Mouse (Mus musculus) kidney, embryonic 15.5 days (tissue): ENCODE data around the gene Gm28036. TPM values are rescaled to one million over a fixed set of nuclear protein-coding genes. Genes with fewer than 3 reads are reported as not detected.

ENCODE experiments used
- ATAC-seq: fragments of 200-750 bp; cut with Nextera tagmentation; replicated peaks from 2 replicates; pipeline ENCODE4 v1.8.0; 2017; ENCODE audit warnings: moderate TSS enrichment; ENCODE audit not compliant: low FRiP score
- H3K27ac ChIP-seq: fragments of 300-500 bp; sonication (generic); 2 replicates; pipeline ENCODE4 v1.5.1; 2015; ENCODE audit warnings: mild to moderate bottlenecking, inconsistent platforms
- H3K27me3 ChIP-seq: fragments of 300-500 bp; sonication (generic); 2 replicates; pipeline ENCODE4 v1.6.1; 2015; ENCODE audit warnings: inconsistent platforms
- H3K36me3 ChIP-seq: fragments of 300-500 bp; sonication (generic); 2 replicates; pipeline ENCODE4 v1.6.1; 2015; ENCODE audit warnings: inconsistent platforms
- H3K4me1 ChIP-seq: fragments of 300-500 bp; sonication (generic); 2 replicates; pipeline ENCODE4 v1.6.1; 2015; ENCODE audit warnings: inconsistent platforms
- H3K4me2 ChIP-seq: fragments of 300-500 bp; sonication (generic); 2 replicates; pipeline ENCODE4 v1.6.1; 2015; ENCODE audit warnings: moderate library complexity, mild to moderate bottlenecking, inconsistent platforms
- H3K4me3 ChIP-seq: fragments of 300-500 bp; sonication (generic); replicated peaks from 2 replicates; pipeline ENCODE4 v1.5.1; 2015; ENCODE audit warnings: mild to moderate bottlenecking, inconsistent platforms
- H3K9ac ChIP-seq: fragments of 300-500 bp; sonication (generic); 2 replicates; pipeline ENCODE4 v1.6.1; 2015; ENCODE audit warnings: mild to moderate bottlenecking, inconsistent platforms
- H3K9me3 ChIP-seq: fragments of 300-500 bp; sonication (generic); replicated peaks from 2 replicates; pipeline ENCODE4 v1.6.1; 2016; ENCODE audit warnings: inconsistent platforms
- WGBS: fragments of 180-500 bp; shearing (Covaris S2); methylation state at CpG from one replicate; pipeline ENCODE4 v1.1.7; 2015; ENCODE audit warnings: mixed read lengths; 5-methylcytosine and 5-hydroxymethylcytosine counted together
- polyA plus RNA-seq: library from polyadenylated mRNA; unstranded; fragments of >200 nt; fragmentation: Nextera tagmentation; extraction: Ambion mirVana; gene quantifications from 2 replicates; pipeline ENCODE4 v1.2.1, GENCODE M21; 2015

Gm28036 gene
- polyA plus RNA-seq, result 18.1 and 19.4 TPM in 2 replicates

GRCm38 (mm10) chr2:156126992-156127391 is at the start of gene Gm28036:
Gene Gm28036, minus strand, starts transcription at chr2:156127092.
- Histone ChIP-seq H3K4me2 (no peak within 1 kb of the TSS), H3K9ac (no peak within 1 kb of the TSS), H3K4me1 (no peaks in the 10 kb centered on the region), H3K27me3 (no peaks in the 10 kb centered on the region), H3K36me3 (peaks cover 54% of the 10 kb centered on the region), H3K9me3 (no peaks in the 10 kb centered on the region), H3K4me3 (no peak within 1 kb of the TSS), H3K27ac (no peak within 1 kb of the TSS)
- no peak for ATAC-seq
- WGBS, result 93% methylated on average over 5 of the region's 5 CpGs

- no peak overlapping the region for H3K9ac ChIP-seq
Observed at GRCm38 (mm10) chr2:156166557-156166956, 39.7 kb upstream of the Gm28036 start.

GRCm38 (mm10) chr2:156165478-156165877 is 38.6 kb upstream of the Gm28036 start:
- H3K9ac ChIP-seq, result no peak overlapping the region
- H3K4me2 ChIP-seq, result no peak overlapping the region
- H3K9me3 ChIP-seq, result no peaks in the 10 kb centered on the region
- 98% methylated on average over 1 of the region's 1 CpGs for WGBS
- no peak overlapping the region for H3K27ac ChIP-seq
- ATAC-seq, result no peak
- peaks cover 88% of the 10 kb centered on the region for H3K36me3 ChIP-seq
- H3K4me3 ChIP-seq, result no peak overlapping the region
- no peaks in the 10 kb centered on the region for H3K4me1 ChIP-seq
- no peaks in the 10 kb centered on the region for H3K27me3 ChIP-seq

More at GRCm38 (mm10) chr2:156166557-156166956, 39.7 kb upstream of the Gm28036 start:
- H3K4me1 ChIP-seq, result no peaks in the 10 kb centered on the region
- no peak overlapping the region for H3K27ac ChIP-seq
- H3K4me3 ChIP-seq, result no peak overlapping the region
- H3K9me3 ChIP-seq, result no peaks in the 10 kb centered on the region
- peaks cover 92% of the 10 kb centered on the region for H3K36me3 ChIP-seq
- no peak for ATAC-seq
- no peak overlapping the region for H3K4me2 ChIP-seq
- WGBS, result 95% methylated on average over 5 of the region's 5 CpGs
- H3K27me3 ChIP-seq, result no peaks in the 10 kb centered on the region

GRCm38 (mm10) chr2:156151538-156151937 is 24.6 kb upstream of the Gm28036 start:
- no peak for ATAC-seq
- no peak overlapping the region for H3K4me3 ChIP-seq
- H3K27ac ChIP-seq, result no peak overlapping the region
- no peak overlapping the region for H3K4me2 ChIP-seq
- no peaks in the 10 kb centered on the region for H3K27me3 ChIP-seq
- no peak overlapping the region for H3K9ac ChIP-seq
- no peaks in the 10 kb centered on the region for H3K4me1 ChIP-seq
- H3K9me3 ChIP-seq, result no peaks in the 10 kb centered on the region
- H3K36me3 ChIP-seq, result peaks cover 84% of the 10 kb centered on the region

- peaks cover 60% of the 10 kb centered on the region for H3K36me3 ChIP-seq
- no peaks in the 10 kb centered on the region for H3K27me3 ChIP-seq
- peaks cover 12% of the 10 kb centered on the region for H3K4me1 ChIP-seq
- no peaks in the 10 kb centered on the region for H3K9me3 ChIP-seq
- H3K27ac ChIP-seq, result no peak overlapping the region
- no peak for ATAC-seq
- H3K4me2 ChIP-seq, result no peak overlapping the region
- 91% methylated on average over 3 of the region's 3 CpGs for WGBS
- no peak overlapping the region for H3K4me3 ChIP-seq
- no peak overlapping the region for H3K9ac ChIP-seq
Observed at GRCm38 (mm10) chr2:156147316-156147915, 20.5 kb upstream of the Gm28036 start.

- no peak overlapping the region for H3K4me2 ChIP-seq
- no peaks in the 10 kb centered on the region for H3K27me3 ChIP-seq
- no peak overlapping the region for H3K4me3 ChIP-seq
- peaks cover 12% of the 10 kb centered on the region for H3K4me1 ChIP-seq
- H3K36me3 ChIP-seq, result peaks cover 55% of the 10 kb centered on the region
- ATAC-seq, result no peak
- no peaks in the 10 kb centered on the region for H3K9me3 ChIP-seq
- H3K27ac ChIP-seq, result no peak overlapping the region
- WGBS, result 75% methylated on average over 5 of the region's 5 CpGs
- H3K9ac ChIP-seq, result no peak overlapping the region
Observed at GRCm38 (mm10) chr2:156146272-156146989, 19.5 kb upstream of the Gm28036 start.

- ATAC-seq, result no peak
- Histone ChIP-seq H3K36me3 (peaks cover 53% of the 10 kb centered on the region), H3K9me3 (no peaks in the 10 kb centered on the region), H3K4me2 (peak overlapping the region; percentile 72), H3K4me3 (peak overlapping the region; percentile 66), H3K4me1 (peaks cover 12% of the 10 kb centered on the region), H3K27ac (no peak overlapping the region), H3K9ac (no peak overlapping the region), H3K27me3 (no peaks in the 10 kb centered on the region)
- 53% methylated on average over 11 of the region's 11 CpGs for WGBS
Observed at GRCm38 (mm10) chr2:156145486-156146130, 18.7 kb upstream of the Gm28036 start.

- whole genome bisulfite sequencing, result under 1% methylated on average over 70 of the region's 70 CpGs
- ATAC-seq, result peak; percentile 97
Observed at GRCm38 (mm10) chr2:156143953-156144724, 17.2 kb upstream of the Gm28036 start, which contains the start of the genes Romo1 and Nfs1. Gene Romo1, plus strand, starts transcription at chr2:156144039. Gene Nfs1, minus strand, starts transcription at chr2:156144186.

GRCm38 (mm10) chr2:156143367-156143766 is 16.5 kb upstream of the Gm28036 start:
- H3K4me1 ChIP-seq, result peaks cover 12% of the 10 kb centered on the region
- no peaks in the 10 kb centered on the region for H3K9me3 ChIP-seq
- peaks cover 51% of the 10 kb centered on the region for H3K36me3 ChIP-seq
- peak overlapping the region; percentile 94 for H3K27ac ChIP-seq
- peak overlapping the region; percentile 66 for H3K4me3 ChIP-seq
- peak overlapping the region; percentile 81 for H3K9ac ChIP-seq
- H3K27me3 ChIP-seq, result no peaks in the 10 kb centered on the region
- H3K4me2 ChIP-seq, result peak overlapping the region; percentile 72
- ATAC-seq, result no peak
- WGBS, result 2% methylated on average over 16 of the region's 16 CpGs

More at GRCm38 (mm10) chr2:156143953-156144724, 17.2 kb upstream of the Gm28036 start, which contains the start of the genes Romo1 and Nfs1:
- peaks cover 54% of the 10 kb centered on the region for H3K36me3 ChIP-seq
- H3K9ac ChIP-seq, result peak within 1 kb of the TSS; percentile 81
- no peaks in the 10 kb centered on the region for H3K27me3 ChIP-seq
- H3K9me3 ChIP-seq, result no peaks in the 10 kb centered on the region
- peak within 1 kb of the TSS; percentile 94 for H3K27ac ChIP-seq
- peak within 1 kb of the TSS; percentile 72 for H3K4me2 ChIP-seq
- peak within 1 kb of the TSS; percentile 66 for H3K4me3 ChIP-seq
- H3K4me1 ChIP-seq, result peaks cover 12% of the 10 kb centered on the region

- H3K4me3 ChIP-seq, result peak overlapping the region; percentile 66
- 72% methylated on average over 2 of the region's 2 CpGs for WGBS
- no peak overlapping the region for H3K27ac ChIP-seq
- no peak for ATAC-seq
- H3K4me2 ChIP-seq, result peak overlapping the region; percentile 72
- no peaks in the 10 kb centered on the region for H3K27me3 ChIP-seq
- H3K4me1 ChIP-seq, result peaks cover 12% of the 10 kb centered on the region
- no peaks in the 10 kb centered on the region for H3K9me3 ChIP-seq
- H3K36me3 ChIP-seq, result peaks cover 46% of the 10 kb centered on the region
- peak overlapping the region; percentile 81 for H3K9ac ChIP-seq
Observed at GRCm38 (mm10) chr2:156142820-156143219, 15.9 kb upstream of the Gm28036 start.

GRCm38 (mm10) chr2:156135695-156136094 is 8.8 kb upstream of the Gm28036 start:
- 86% methylated on average over 6 of the region's 6 CpGs for WGBS
- ATAC-seq, result no peak

More at GRCm38 (mm10) chr2:156135695-156136094, 8.8 kb upstream of the Gm28036 start:
- no peak overlapping the region for H3K27ac ChIP-seq
- peaks cover 54% of the 10 kb centered on the region for H3K36me3 ChIP-seq
- H3K4me3 ChIP-seq, result no peak overlapping the region
- H3K4me1 ChIP-seq, result no peaks in the 10 kb centered on the region
- H3K9me3 ChIP-seq, result no peaks in the 10 kb centered on the region
- no peak overlapping the region for H3K9ac ChIP-seq
- no peak overlapping the region for H3K4me2 ChIP-seq
- H3K27me3 ChIP-seq, result no peaks in the 10 kb centered on the region
